Mouse (Mus musculus): ENCODE results near the gene Mrgprb2. TPM values are rescaled to one million over a fixed set of nuclear protein-coding genes. Genes with fewer than 3 reads are reported as not detected.

Gene Mrgprb2
- not detected in 2 replicates for polyA plus RNA-seq (2011; ENCODE audit: insufficient read depth, insufficient read length, low replicate concordance, missing spikeins)

DNA sequence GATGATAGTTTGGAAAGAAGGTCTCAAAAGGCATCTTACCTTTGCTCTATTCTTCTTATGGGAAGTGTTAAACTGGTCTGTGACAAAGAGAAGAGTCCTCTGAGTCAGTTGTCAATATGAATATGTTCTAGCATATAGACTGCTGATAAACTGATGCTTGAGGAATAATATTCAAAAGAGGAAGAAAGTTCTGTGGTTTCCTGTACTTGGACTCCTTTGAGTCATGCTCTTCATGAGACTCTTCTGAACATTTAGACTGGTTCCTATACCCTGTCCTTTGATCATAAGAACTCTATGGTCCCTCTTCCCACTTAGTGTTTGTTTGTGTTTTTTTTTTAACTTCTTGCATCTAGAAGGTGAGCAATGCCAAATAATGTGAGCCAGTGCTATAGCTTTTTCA lies at the start of gene Mrgprb2:
Gene Mrgprb2, minus strand, starts transcription at position 101 of the 400 bp plus-strand sequence.
- TF ChIP-seq CTCF (IDR thresholded peaks at IDR 0.05; ENCODE audit: control insufficient read depth, insufficient read depth, low read length) (no peak), POLR2A (IDR thresholded peaks at IDR 0.05; ENCODE audit: borderline replicate concordance, control insufficient read depth, low read depth, low read length) (no peak)

More for the DNA sequence above, at the start of gene Mrgprb2:
- no peak within 1 kb of the TSS for H3K4me3 ChIP-seq (replicated peaks; ENCODE audit: control insufficient read depth, low read depth, low read length)
- H3K4me1 ChIP-seq (ENCODE audit: control insufficient read depth, insufficient read depth, low read length) = no peaks in the 10 kb centered on the region
- no peak within 1 kb of the TSS for H3K27ac ChIP-seq (ENCODE audit: control insufficient read depth, insufficient read depth, low read depth, low read length, poor library complexity)

Other genes starting within 250 kb of the Mrgprb2 start
- not detected in 2 replicates for gene Mrgprb8, start 169.6 kb downstream of the Mrgprb2 start, polyA plus RNA-seq (2011; ENCODE audit: insufficient read depth, insufficient read length, low replicate concordance, missing spikeins)
- not detected in 2 replicates for gene Mrgprb1, start 101.7 kb downstream of the Mrgprb2 start, polyA plus RNA-seq (2011; ENCODE audit: insufficient read depth, insufficient read length, low replicate concordance, missing spikeins)
- not detected in 2 replicates for gene Mrgprx2, start 58.8 kb downstream of the Mrgprb2 start, polyA plus RNA-seq (2011; ENCODE audit: insufficient read depth, insufficient read length, low replicate concordance, missing spikeins)
- gene Mrgprb3, start 85.7 kb upstream of the Mrgprb2 start, polyA plus RNA-seq (2011; ENCODE audit: insufficient read depth, insufficient read length, low replicate concordance, missing spikeins) = not detected in 2 replicates
- gene Zdhhc13, start 230.9 kb upstream of the Mrgprb2 start, polyA plus RNA-seq (2011; ENCODE audit: insufficient read depth, insufficient read length, low replicate concordance, missing spikeins) = 6.2 and 12.5 TPM in 2 replicates

Measured in bone marrow, adult 2 months (tissue).